Mouse (Mus musculus): Measurements from ENCODE around the gene Rbpj. TPM values are rescaled to one million over a fixed set of nuclear protein-coding genes. Genes with fewer than 3 reads are reported as not detected.

The Rbpj gene
- total RNA-seq, 2 experiments from 2014 or later, result 32.8 to 33.2 TPM

DNA sequence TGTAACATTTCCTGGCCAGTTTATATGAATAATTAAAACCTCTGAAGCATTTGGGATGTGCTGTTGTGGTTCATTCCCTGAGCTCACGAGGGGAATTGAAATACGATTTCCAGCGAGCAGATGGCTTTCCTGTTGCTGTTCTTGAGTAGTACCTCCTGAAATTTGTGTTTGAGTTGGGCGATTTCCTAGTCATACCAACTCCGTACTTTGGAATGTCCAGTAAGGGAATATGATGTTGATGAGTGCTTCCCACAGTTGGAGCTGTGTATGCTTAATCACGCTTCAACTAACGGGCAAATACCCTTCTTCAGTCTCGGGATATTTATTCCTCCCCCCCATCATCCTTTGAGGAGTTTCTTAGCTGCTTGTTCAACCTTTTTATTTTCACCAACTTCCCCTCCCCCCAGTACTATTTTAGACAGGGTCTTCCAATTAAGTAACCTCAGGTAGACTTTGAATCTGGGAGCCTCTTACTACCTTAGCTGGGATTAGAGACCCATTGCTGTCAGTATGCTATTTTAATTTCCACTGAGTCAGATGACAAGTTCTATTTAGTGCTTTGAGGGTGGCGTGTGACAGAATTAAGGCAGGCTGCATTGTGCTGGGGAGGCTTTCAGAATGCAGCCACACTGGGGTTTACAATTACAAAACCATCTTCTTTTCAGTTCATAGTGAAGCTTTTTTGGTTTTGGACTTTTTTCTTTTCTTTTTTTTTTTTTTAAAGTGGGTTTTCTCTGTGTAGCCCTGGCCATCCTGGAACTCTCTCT, 141.5 kb downstream of the Rbpj start:
- Histone ChIP-seq H3K4me3 (no peak overlapping the region), H3K27ac (no peak overlapping the region)
- no peak for TF ChIP-seq CTCF (IDR thresholded peaks at IDR 0.05)
- DNase-seq (ENCODE audit: extremely low spot score in 1 of 2, low spot score in 2 of 2), result no peak
- intact Hi-C loops (cut with DNase I), result no loop called here

DNA sequence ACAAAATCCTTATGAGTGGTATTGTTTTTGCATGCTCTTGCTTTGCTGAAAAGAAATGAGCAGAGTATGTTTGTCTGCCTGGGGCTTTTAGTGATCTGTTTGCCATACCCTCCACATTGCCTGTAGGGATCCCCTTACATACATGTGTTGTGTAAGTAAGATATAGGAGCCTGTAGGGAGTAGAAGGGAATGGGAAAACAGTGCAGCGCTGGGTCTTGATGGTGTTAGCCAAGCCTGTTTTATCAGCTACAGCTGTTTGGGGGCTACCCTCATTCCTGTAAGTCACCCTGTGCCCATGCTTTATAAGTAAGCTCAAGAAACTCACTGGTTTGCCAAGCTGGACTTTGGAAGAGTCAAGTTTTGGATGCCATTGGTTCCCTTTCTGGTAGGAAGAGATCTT, 152.9 kb downstream of the Rbpj start:
- intact Hi-C loops (cut with DNase I), result no loop called here
- no peak overlapping the region for H3K27ac ChIP-seq
- H3K4me3 ChIP-seq, result no peak overlapping the region
- no peak for DNase-seq (ENCODE audit: extremely low spot score in 1 of 2, low spot score in 2 of 2)
- no peak for TF ChIP-seq CTCF (IDR thresholded peaks at IDR 0.05)

DNA sequence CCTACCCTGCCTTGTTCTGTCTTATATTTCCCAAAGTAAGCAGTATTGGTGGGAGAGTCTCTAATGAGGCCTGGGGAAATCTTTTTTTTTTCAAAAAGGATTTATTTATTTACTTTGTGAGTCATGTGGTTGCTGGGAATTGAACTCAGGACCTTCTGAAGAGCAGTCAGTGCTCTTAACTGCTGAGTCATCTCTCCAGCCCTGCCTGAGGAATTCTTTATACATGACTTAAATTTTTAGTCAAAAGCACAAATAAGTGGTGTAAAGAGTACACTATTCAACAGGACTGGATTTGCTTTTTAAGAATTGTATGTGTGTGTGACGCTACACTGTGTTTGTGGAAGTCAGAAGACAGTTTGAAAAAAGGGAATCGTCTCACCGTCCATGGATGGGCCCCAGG, 166.1 kb downstream of the Rbpj start:
- no peak for DNase-seq (ENCODE audit: extremely low spot score in 1 of 2, low spot score in 2 of 2)
- no peak for TF ChIP-seq CTCF (IDR thresholded peaks at IDR 0.05)

DNA sequence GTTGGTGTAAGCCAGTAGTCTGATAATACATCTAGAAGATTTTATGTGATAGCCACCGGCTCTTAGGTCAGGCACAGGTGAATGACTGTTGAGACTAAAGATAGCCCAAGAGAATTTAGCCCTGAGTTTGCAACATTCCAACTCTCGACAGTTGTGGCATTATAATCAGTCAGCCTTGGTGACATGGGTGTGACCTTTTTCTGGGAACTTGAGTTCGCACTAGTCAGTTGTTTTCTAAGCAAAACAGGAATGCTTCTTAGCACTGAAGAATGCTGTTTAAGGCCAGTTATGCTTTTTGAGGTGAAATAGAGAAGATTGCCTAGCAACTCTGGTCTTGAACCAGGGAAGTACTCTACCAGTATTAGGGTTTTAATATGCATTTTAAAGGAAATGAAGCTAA, 170.8 kb downstream of the Rbpj start:
- DNase-seq (ENCODE audit: extremely low spot score in 1 of 2, low spot score in 2 of 2), result no peak
- intact Hi-C loops (cut with DNase I), result loop anchor here (2.0 kb wide), 1 partner anchor 310 kb away; no protein-coding TSS in a partner anchor
- TF ChIP-seq CTCF (IDR thresholded peaks at IDR 0.05), result no peak
- Histone ChIP-seq H3K4me3 (no peak overlapping the region), H3K27ac (no peak overlapping the region)

More for the DNA sequence above, 166.1 kb downstream of the Rbpj start:
- H3K4me3 ChIP-seq, result no peak overlapping the region
- intact Hi-C loops (cut with DNase I), result no loop called here
- H3K27ac ChIP-seq, result no peak overlapping the region

DNA sequence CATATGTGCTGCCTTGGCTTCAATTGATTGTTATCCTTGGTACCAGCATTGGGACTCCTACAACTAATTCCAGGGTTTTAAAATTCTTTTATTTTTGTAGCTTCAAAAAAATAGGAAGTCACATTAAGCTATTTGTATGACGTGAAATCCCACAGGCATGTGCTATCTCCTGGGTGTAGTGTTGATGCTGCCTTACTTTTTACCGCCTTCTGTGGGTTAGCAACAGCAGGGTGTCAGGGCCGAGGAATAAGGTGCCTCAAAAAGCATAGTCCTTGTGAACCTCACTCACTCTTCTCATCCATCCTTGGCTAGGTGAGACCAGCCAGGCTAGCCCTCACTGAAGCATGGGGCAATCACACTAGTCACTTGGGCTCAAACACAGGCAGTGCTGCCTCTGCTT, 171.3 kb downstream of the Rbpj start:
- Histone ChIP-seq H3K27ac (no peak overlapping the region), H3K4me3 (no peak overlapping the region)
- intact Hi-C loops (cut with DNase I), result loop anchor here (2.0 kb wide), 1 partner anchor 310 kb away; no protein-coding TSS in a partner anchor
- no peak for DNase-seq (ENCODE audit: extremely low spot score in 1 of 2, low spot score in 2 of 2)
- TF ChIP-seq CTCF (IDR thresholded peaks at IDR 0.05), result no peak

DNA sequence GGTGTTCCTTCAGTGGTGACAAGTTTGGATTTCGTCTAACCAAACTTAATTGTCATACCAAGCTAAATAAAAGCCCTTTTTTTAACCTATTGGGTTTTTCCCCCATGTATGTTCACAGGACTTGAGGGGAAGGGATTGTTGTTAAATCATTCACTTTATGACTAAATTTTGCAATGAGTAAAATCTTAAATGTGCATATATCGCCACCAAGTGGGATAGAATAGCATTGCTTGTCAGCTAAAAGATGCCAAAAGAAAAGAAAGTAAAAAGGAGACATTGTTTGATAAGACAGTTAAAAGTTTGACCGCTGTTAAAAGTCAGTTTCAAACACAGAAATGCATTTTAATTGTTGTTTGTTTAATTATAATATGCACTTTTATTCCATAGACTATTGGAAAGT, 172.7 kb downstream of the Rbpj start:
- Histone ChIP-seq H3K27ac (no peak overlapping the region), H3K4me3 (no peak overlapping the region)
- no peak for DNase-seq (ENCODE audit: extremely low spot score in 1 of 2, low spot score in 2 of 2)
- TF ChIP-seq CTCF (IDR thresholded peaks at IDR 0.05), result peak; percentile 80
- intact Hi-C loops (cut with DNase I), result loop anchor here (1.0 to 2.0 kb wide), 2 partner anchors 40 to 284 kb away; no protein-coding TSS in a partner anchor

DNA sequence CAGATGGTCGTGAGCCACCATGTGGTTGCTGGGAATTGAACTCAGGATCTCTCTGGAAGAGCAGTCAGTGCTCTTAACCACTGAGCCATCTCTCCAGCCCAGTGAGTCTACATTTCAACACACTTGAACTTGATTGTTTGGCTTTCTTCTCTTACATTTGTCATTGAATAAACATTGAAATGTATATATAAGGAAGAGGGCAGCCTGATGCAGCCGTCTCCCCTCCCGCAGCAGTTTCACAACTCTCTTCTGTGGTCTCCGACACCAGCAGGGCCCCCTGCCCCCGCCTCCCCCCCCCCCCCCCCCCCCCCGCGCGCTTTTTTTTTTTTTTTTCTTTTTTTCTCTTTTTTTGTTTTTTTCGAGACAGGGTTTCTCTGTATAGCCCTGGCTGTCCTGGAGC, 180.7 kb downstream of the Rbpj start:
- no peak overlapping the region for H3K27ac ChIP-seq
- intact Hi-C loops (cut with DNase I), result no loop called here
- no peak for DNase-seq (ENCODE audit: extremely low spot score in 1 of 2, low spot score in 2 of 2)
- no peak overlapping the region for H3K4me3 ChIP-seq
- TF ChIP-seq CTCF (IDR thresholded peaks at IDR 0.05), result no peak

DNA sequence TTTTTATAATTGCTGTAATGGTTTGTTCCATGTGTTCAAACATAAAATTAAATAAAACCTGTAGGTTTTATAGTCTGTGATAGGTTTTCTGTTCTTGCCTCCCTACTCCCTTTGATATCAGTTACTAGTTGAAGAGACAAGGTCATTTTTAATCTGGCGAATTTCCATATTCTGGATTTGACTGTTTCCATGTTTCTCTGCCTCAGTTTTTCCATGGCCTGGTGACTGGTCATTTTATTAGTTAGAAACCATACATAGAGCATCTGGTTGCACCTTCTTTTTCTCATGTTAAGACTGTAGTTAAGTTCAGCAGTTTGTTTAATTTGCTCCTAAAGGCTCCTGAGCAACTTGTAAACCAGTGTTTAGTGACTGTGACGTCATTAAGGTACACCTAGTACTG, 181.4 kb downstream of the Rbpj start:
- Histone ChIP-seq H3K27ac (no peak overlapping the region), H3K4me3 (no peak overlapping the region)
- TF ChIP-seq CTCF (IDR thresholded peaks at IDR 0.05), result no peak
- intact Hi-C loops (cut with DNase I), result no loop called here
- no peak for DNase-seq (ENCODE audit: extremely low spot score in 1 of 2, low spot score in 2 of 2)

DNA sequence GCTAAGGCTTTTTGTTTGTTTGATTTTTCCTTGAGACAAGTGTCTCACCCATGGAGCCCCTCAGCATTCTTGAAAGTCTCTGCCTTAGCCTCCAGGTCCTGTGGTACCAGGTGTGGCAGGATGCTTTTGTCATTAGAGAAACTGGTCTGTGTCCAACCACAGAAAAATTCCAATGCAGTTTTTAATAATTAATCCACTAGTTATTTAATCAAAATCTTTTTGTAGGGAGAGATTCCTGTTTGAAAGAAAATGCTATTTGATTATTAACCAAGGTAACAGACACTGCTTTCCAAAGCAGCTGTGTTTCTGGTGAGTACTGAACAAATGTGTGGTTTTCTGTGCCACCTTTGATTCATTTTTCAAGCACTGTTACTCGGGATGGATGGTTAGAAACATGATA, 190.6 kb downstream of the Rbpj start:
- no peak for DNase-seq (ENCODE audit: extremely low spot score in 1 of 2, low spot score in 2 of 2)
- no peak overlapping the region for H3K4me3 ChIP-seq
- no peak for TF ChIP-seq CTCF (IDR thresholded peaks at IDR 0.05)
- H3K27ac ChIP-seq, result no peak overlapping the region
- intact Hi-C loops (cut with DNase I), result loop anchor here (5.0 kb wide), 1 partner anchor 456 kb away; no protein-coding TSS in a partner anchor

DNA sequence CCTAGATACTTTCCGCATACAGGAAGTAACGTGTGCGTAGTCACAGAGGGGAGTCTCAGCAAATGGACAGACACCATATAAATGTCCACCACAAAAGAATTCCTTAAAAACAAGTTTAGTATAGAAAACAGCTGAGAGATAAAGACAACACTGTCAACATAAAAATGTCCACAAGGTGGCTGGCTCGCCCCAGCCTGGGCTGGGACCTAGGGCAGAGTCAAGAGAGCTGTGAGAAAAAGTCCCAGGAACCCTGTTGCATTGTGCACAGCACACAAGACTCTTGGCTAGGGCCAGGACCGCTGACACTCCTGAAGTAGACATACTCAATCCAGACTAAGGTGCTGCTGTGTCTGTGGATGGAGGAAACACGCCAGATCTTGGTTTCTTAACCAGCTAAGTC, 192.0 kb downstream of the Rbpj start:
- peak; percentile 57 for TF ChIP-seq CTCF (IDR thresholded peaks at IDR 0.05)
- Histone ChIP-seq H3K4me3 (no peak overlapping the region), H3K27ac (no peak overlapping the region)
- DNase-seq (ENCODE audit: extremely low spot score in 1 of 2, low spot score in 2 of 2), result no peak
- intact Hi-C loops (cut with DNase I), result loop anchor here (5.0 kb wide), 1 partner anchor 454 kb away; no protein-coding TSS in a partner anchor

DNA sequence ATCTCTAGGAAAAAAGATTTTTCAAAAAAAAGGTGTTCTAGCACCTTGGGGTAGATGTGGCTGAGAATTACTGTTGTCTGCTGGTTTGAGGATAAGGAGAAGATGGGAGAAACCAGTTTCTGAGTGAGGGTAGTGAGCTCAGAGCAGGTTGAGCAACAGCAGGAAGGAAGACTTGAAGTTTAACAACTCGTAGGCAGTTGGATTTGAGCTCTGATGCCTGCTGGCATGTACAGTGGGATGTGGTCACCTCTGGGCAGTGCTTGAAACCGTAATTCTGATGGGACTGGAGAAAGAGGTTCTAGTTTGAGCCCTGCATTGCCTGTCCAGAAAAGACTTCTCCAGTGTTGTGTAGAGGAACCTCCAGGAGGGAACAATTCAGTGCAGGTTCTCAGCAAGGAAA, 195.6 kb downstream of the Rbpj start:
- intact Hi-C loops (cut with DNase I), result no loop called here
- TF ChIP-seq CTCF (IDR thresholded peaks at IDR 0.05), result no peak
- Histone ChIP-seq H3K4me3 (no peak overlapping the region), H3K27ac (no peak overlapping the region)
- DNase-seq (ENCODE audit: extremely low spot score in 1 of 2, low spot score in 2 of 2), result no peak

DNA sequence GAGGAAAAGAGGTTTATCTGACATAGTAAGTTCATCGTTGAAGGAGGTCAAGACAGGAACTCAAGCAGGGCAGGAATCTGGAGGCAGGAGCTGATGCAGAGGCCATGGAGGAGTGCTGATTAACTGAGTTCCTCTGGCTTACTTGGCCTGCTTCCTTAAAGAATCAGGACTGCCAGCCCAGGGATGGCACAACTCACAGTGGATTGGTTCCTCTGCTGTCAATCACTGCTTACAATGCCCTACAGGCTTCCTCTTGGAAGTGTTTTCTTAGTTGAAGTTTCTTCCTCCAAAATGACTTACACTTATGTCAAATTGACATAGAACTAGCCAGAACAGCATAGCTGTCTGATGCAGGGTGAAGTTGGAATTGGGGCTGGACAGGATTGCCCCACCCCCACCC, 196.5 kb downstream of the Rbpj start:
- intact Hi-C loops (cut with DNase I), result no loop called here
- no peak overlapping the region for H3K4me3 ChIP-seq
- no peak for DNase-seq (ENCODE audit: extremely low spot score in 1 of 2, low spot score in 2 of 2)
- TF ChIP-seq CTCF (IDR thresholded peaks at IDR 0.05), result no peak
- H3K27ac ChIP-seq, result no peak overlapping the region

DNA sequence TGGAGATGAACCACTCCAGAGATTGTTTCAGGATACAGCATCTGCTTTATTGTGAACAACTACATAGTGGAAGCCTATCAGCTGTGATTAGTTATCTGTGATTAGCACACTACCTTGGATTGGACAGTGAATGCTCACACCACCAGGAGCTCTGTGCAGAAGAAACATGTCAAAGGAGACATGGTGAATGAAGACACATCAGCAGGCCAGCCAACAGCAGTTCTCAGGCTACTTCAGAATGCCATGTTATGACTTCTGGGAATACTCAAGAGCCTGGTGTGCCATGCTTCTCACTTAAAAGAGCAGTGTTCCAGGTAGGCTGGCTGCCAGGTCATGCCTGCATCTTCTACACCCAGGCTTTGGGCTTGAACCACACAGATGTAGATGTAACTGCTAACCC, 197.7 kb downstream of the Rbpj start:
- intact Hi-C loops (cut with DNase I), result no loop called here
- no peak for DNase-seq (ENCODE audit: extremely low spot score in 1 of 2, low spot score in 2 of 2)
- H3K4me3 ChIP-seq, result no peak overlapping the region
- no peak for TF ChIP-seq CTCF (IDR thresholded peaks at IDR 0.05)
- no peak overlapping the region for H3K27ac ChIP-seq
